Mouse (Mus musculus): ENCODE measurements around the gene Pla2r1. TPM values are rescaled to one million over a fixed set of nuclear protein-coding genes. Genes with fewer than 3 reads are reported as not detected.

Pla2r1 gene
- 0.43 and 0.54 TPM in 2 replicates for polyA plus RNA-seq (2012; rRNA removed)

DNA sequence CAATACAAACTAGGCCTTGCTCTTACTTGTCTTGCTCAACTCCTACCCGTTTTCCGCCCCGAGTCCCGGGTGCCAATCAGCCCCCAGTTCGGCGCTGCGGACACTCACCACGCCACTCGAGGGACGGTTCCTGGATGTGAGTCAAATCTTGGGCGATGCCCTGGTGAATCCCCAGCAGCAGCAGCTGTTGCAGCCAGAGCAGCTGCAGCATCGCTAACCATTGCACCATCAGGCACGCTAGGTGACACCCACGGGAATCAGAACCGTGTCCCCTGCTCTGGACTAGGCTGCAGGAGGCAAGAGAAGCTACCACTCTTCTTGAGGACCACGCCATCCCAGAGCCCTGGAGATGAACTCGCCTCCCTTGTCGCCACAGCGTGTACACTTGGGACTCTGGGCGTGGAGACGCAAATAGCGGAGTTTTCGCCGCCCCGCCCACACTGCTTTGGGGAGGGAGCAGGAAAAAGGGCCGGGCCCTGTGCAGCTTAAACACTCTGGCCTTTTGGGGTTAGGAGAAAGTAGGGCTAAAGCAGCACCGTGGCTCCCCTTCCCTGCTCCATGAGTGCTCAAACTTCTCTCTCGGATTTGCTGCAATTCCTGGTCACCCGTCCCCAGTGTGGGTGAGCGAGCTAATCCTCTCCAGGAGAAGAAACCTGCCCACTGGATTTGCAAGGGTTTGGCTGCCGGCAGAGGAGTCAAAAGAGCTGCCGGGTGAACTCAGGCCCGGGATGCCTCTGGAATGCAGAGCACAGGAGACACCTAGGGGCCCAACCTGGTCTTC lies at the start of gene Pla2r1:
Gene Pla2r1 (minus strand): TSS at position 407 of the 781 bp plus-strand sequence.

DNA sequence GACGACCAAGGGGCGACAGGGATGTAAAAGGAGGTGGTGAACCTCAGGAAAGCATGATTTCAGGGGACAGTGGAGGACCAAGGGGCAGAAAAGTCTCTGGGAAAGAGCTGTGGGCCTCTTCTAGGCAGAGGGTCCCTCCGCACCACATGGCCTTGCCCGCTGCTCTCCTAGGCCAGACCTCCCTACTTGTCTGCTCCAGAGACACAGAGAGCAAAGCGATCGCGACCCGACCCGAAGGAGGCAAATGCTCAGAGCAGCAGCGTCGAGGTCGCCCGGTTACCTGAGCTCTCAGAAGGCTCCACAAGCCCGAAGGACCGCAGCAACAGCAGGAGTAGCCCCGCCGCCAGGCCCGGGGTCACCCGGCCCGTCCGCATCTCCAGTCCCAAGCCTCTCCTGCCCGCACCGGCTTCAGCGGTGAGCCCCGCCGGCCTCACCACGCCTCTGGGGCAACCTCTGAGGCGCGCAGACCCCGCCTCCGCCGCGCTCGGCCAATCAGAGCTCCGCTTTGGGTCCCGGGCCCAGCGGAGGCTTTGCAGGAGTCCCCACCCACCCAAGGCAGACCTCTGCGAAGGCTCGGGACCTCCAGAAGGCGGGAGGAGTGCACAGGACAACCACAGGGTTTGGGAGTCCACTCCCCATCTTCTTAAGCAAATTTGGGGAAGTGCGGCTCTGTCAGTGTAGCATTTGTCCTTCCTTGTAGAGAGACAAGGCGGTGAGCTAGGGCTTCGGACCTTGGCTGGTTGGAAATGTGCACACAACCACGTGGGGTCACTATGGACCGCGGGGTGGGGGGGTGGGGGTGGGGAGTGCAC lies 170.0 kb downstream of the Pla2r1 start, which contains the start of gene Ly75:
Gene Ly75 (minus strand): TSS at position 446 of the 812 bp plus-strand sequence.

Other genes with a start within 250 kb of the Pla2r1 start
- 1.8 and 2.3 TPM in 2 replicates for gene Ly75, start 170.0 kb downstream of the Pla2r1 start, polyA plus RNA-seq (2012; rRNA removed)
- gene Itgb6, start 169.3 kb upstream of the Pla2r1 start, polyA plus RNA-seq (2012; rRNA removed): 0.03 and 0.06 TPM in 2 replicates